Mouse (Mus musculus): Measurements from ENCODE around the gene Rundc3b. TPM values are rescaled to one million over a fixed set of nuclear protein-coding genes. Genes with fewer than 3 reads are reported as not detected.

The Rundc3b gene
- polyA plus RNA-seq, 1 experiment from 2014 or later = 3.5 TPM

DNA sequence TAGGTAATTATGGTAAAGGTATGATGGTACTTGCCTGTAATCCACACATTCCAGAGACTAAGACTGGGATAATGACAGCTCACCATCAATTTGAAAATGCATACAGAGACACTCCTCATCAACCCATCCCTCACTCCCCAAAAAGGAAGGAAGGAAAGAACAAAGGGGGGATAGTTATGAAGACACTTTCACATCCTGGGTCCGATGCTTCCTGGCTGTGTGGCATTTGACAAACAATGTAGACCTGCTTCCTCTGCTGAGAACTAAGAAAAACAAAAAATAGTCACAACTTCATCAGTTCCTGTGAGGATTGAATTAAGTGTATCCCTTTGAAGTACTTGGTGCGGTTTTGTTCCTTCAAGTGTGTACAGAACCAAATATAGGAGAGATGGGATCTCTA is 29.3 kb upstream of the Rundc3b start:
- Histone ChIP-seq H3K9ac (ENCODE audit: low read depth, low read length) (no peak overlapping the region), H3K36me3 (ENCODE audit: control insufficient read depth, insufficient read depth) (no peaks in the 10 kb centered on the region), H3K9me3 (ENCODE audit: control insufficient read depth) (no peaks in the 10 kb centered on the region), H3K27ac (ENCODE audit: low read depth, low read length) (no peak overlapping the region), H3K4me3 (ENCODE audit: low read depth, low read length) (no peak overlapping the region), H3K4me2 (replicated peaks; ENCODE audit: low read depth) (no peak overlapping the region), H3K4me1 (replicated peaks; ENCODE audit: control insufficient read depth, insufficient read depth, low read length) (no peaks in the 10 kb centered on the region), H3K27me3 (replicated peaks; ENCODE audit: control insufficient read depth, insufficient read depth, low read length) (no peaks in the 10 kb centered on the region)
- ATAC-seq = no peak
- WGBS = 77% methylated on average over 2 of the region's 2 CpGs
- no peak for TF ChIP-seq CTCF (IDR thresholded peaks at IDR 0.05; ENCODE audit: low read depth)

DNA sequence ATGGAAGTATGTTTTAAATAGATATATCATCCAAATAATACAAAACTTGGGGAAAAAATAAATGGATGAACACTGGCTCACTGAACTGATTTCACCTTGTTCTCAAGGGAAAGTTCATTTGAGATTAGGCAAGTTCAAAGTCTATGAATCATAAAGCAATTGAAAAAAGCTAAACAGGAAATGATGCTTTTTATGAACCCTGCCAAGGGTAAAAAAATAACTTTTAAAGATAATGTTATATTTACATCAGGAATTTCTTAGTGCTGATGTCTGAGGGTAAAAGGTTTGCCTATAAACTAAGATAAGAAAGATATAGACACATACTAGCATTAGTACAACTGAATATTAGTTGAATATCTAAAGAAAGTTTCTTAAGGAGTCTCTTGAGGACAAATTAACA is 26.0 kb upstream of the Rundc3b start:
- no peaks in the 10 kb centered on the region for H3K4me1 ChIP-seq (replicated peaks; ENCODE audit: control insufficient read depth, insufficient read depth, low read length)
- H3K9ac ChIP-seq (ENCODE audit: low read depth, low read length) = no peak overlapping the region
- H3K27me3 ChIP-seq (replicated peaks; ENCODE audit: control insufficient read depth, insufficient read depth, low read length) = no peaks in the 10 kb centered on the region
- TF ChIP-seq CTCF (IDR thresholded peaks at IDR 0.05; ENCODE audit: low read depth) = no peak
- no peak overlapping the region for H3K4me2 ChIP-seq (replicated peaks; ENCODE audit: low read depth)
- no peak overlapping the region for H3K27ac ChIP-seq (ENCODE audit: low read depth, low read length)
- ATAC-seq = peak; percentile 94
- no peaks in the 10 kb centered on the region for H3K36me3 ChIP-seq (ENCODE audit: control insufficient read depth, insufficient read depth)
- H3K9me3 ChIP-seq (ENCODE audit: control insufficient read depth) = no peaks in the 10 kb centered on the region
- H3K4me3 ChIP-seq (ENCODE audit: low read depth, low read length) = no peak overlapping the region

DNA sequence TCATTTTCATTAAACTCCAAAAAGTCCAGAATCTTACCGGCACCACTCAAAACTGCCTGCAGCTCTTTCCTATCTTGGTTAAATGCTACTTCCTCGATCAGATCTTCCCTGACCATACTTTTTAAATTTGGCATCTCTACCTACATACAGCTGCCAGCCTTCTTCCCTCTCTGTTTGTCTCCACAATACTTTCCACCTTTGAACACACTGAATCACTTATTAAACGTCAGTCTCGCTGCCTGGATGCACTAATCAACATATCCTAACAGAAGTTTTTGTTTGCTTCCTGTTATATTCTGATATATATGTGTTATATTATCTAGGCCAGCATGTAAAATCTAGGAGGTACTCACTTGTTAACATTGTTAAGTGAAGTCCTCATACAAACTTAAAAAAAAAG is 25.5 kb upstream of the Rundc3b start:
- Histone ChIP-seq H3K9ac (ENCODE audit: low read depth, low read length) (no peak overlapping the region), H3K4me2 (replicated peaks; ENCODE audit: low read depth) (no peak overlapping the region), H3K4me3 (ENCODE audit: low read depth, low read length) (no peak overlapping the region), H3K36me3 (ENCODE audit: control insufficient read depth, insufficient read depth) (no peaks in the 10 kb centered on the region), H3K27me3 (replicated peaks; ENCODE audit: control insufficient read depth, insufficient read depth, low read length) (no peaks in the 10 kb centered on the region), H3K4me1 (replicated peaks; ENCODE audit: control insufficient read depth, insufficient read depth, low read length) (no peaks in the 10 kb centered on the region), H3K27ac (ENCODE audit: low read depth, low read length) (no peak overlapping the region), H3K9me3 (ENCODE audit: control insufficient read depth) (no peaks in the 10 kb centered on the region)
- 60% methylated on average over 4 of the region's 4 CpGs for WGBS
- ATAC-seq = peak; percentile 61
- TF ChIP-seq CTCF (IDR thresholded peaks at IDR 0.05; ENCODE audit: low read depth) = no peak

DNA sequence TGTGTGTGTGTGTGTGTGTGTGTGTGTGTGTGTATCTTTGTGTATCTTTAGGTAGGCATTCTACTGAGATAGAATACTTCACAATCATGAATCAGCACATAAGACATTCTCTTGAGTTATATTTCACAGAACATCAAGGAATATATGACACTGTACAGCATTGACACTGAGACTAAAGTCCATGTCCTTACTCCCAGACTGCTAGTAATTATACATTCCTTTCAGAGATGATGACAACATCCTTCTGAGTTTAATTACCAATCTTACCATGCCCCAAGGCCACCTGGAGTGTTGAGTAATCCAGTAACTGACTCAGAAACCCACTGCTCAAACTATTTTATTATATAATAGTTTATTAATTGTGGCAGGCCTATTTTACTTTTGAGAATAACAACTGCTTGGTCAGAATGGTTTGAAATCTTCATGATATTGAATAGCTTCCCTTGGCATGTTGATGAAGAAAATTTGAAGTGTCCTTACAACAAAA is 11.8 kb upstream of the Rundc3b start:
- Histone ChIP-seq H3K27ac (ENCODE audit: low read depth, low read length) (no peak overlapping the region), H3K4me3 (ENCODE audit: low read depth, low read length) (no peak overlapping the region), H3K36me3 (ENCODE audit: control insufficient read depth, insufficient read depth) (no peaks in the 10 kb centered on the region), H3K9me3 (ENCODE audit: control insufficient read depth) (no peaks in the 10 kb centered on the region), H3K27me3 (replicated peaks; ENCODE audit: control insufficient read depth, insufficient read depth, low read length) (no peaks in the 10 kb centered on the region), H3K4me2 (replicated peaks; ENCODE audit: low read depth) (no peak overlapping the region), H3K9ac (ENCODE audit: low read depth, low read length) (no peak overlapping the region), H3K4me1 (replicated peaks; ENCODE audit: control insufficient read depth, insufficient read depth, low read length) (0 out of 2 replicates have a peak, but pooled peaks cover 4% of the 10 kb centered on the region)
- ATAC-seq = peak; percentile 100
- no peak for TF ChIP-seq CTCF (IDR thresholded peaks at IDR 0.05; ENCODE audit: low read depth)

DNA sequence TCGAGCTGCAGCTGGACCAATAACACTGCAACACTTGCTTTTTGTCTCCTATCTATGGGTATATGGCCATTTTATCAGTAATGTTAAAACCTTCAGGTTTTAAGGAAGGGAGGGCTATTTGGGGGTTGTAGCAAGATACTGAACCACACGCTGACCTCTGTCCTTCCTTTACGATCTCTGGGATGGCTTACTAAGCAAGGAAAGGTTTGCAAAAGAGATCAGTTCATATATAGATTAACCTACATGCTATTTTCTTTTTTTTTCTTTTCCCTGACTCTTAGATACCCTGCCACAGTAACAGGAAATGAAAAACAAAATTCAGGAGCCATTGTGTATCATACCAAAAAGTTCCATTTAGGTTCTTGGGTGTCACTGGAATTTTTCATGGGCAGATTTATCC is 10.1 kb upstream of the Rundc3b start:
- 40% methylated on average over 3 of the region's 3 CpGs for WGBS
- Histone ChIP-seq H3K36me3 (ENCODE audit: control insufficient read depth, insufficient read depth) (no peaks in the 10 kb centered on the region), H3K9me3 (ENCODE audit: control insufficient read depth) (no peaks in the 10 kb centered on the region), H3K9ac (ENCODE audit: low read depth, low read length) (no peak overlapping the region), H3K4me2 (replicated peaks; ENCODE audit: low read depth) (no peak overlapping the region), H3K4me1 (replicated peaks; ENCODE audit: control insufficient read depth, insufficient read depth, low read length) (0 out of 2 replicates have a peak, but pooled peaks cover 4% of the 10 kb centered on the region), H3K27me3 (replicated peaks; ENCODE audit: control insufficient read depth, insufficient read depth, low read length) (no peaks in the 10 kb centered on the region), H3K27ac (ENCODE audit: low read depth, low read length) (no peak overlapping the region), H3K4me3 (ENCODE audit: low read depth, low read length) (no peak overlapping the region)
- no peak for ATAC-seq
- no peak for TF ChIP-seq CTCF (IDR thresholded peaks at IDR 0.05; ENCODE audit: low read depth)

DNA sequence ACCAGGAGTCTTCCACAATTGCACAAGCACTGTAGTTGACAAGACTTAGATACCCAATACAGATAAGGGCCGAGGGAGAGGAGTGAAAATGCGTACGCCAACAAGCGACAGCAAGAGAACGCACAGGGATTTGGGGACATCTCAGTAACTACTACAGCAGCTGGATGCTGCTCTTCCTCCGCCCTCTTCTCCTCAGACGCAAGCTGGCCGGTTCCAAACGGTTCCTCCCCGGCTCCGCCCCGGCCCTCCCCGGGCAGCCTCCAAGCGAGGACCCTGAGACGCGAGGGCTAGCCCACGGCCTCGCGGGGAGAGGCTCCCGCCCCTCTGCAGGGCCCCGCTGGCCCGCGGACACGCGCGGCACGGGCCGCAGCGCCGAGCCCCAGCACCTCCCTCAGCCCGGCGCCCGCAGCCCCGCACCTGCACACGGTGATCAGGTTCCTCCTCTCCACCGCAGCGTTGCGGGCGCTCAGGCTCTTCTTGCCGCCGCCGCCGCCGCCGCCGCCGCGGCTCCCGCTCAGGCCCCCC is 619 bp downstream of the Rundc3b start:
- peak overlapping the region; percentile 71 for H3K9ac ChIP-seq (ENCODE audit: low read depth, low read length)
- H3K27ac ChIP-seq (ENCODE audit: low read depth, low read length) = peak overlapping the region; percentile 66
- peak overlapping the region; percentile 100 for H3K4me2 ChIP-seq (replicated peaks; ENCODE audit: low read depth)
- H3K36me3 ChIP-seq (ENCODE audit: control insufficient read depth, insufficient read depth) = no peaks in the 10 kb centered on the region
- H3K27me3 ChIP-seq (replicated peaks; ENCODE audit: control insufficient read depth, insufficient read depth, low read length) = no peaks in the 10 kb centered on the region
- TF ChIP-seq CTCF (IDR thresholded peaks at IDR 0.05; ENCODE audit: low read depth) = no peak
- peak; percentile 61 for ATAC-seq
- H3K4me3 ChIP-seq (ENCODE audit: low read depth, low read length) = peak overlapping the region; percentile 87
- H3K9me3 ChIP-seq (ENCODE audit: control insufficient read depth) = no peaks in the 10 kb centered on the region
- under 1% methylated on average over 49 of the region's 49 CpGs for WGBS
- no peaks in the 10 kb centered on the region; the same call in 1 of the 2 replicates for H3K4me1 ChIP-seq (replicated peaks; ENCODE audit: control insufficient read depth, insufficient read depth, low read length)

DNA sequence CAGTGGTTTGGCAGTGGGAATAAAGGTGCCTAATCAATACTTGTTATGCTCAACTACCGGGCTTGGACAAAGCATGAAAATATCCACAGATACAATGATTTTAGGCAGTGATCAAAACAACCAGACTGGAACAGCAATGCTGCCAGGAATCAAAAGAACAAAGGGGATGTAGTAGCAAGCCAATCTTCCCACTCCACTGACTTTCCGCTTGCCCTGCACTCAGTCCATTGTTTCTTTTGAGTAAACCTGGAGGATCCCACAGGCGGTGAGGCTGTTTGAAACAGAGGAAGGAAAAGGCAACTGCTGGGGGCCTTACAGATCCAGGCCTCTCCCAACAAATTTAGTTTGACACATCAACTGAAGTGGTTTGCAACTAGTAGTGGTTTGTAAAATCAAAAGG is 51.6 kb downstream of the Rundc3b start:
- H3K9ac ChIP-seq (ENCODE audit: low read depth, low read length) = no peak overlapping the region
- no peak overlapping the region for H3K4me2 ChIP-seq (replicated peaks; ENCODE audit: low read depth)
- H3K4me1 ChIP-seq (replicated peaks; ENCODE audit: control insufficient read depth, insufficient read depth, low read length) = no peaks in the 10 kb centered on the region
- H3K9me3 ChIP-seq (ENCODE audit: control insufficient read depth) = no peaks in the 10 kb centered on the region
- no peaks in the 10 kb centered on the region for H3K27me3 ChIP-seq (replicated peaks; ENCODE audit: control insufficient read depth, insufficient read depth, low read length)
- ATAC-seq = no peak
- H3K27ac ChIP-seq (ENCODE audit: low read depth, low read length) = no peak overlapping the region
- no peak for TF ChIP-seq CTCF (IDR thresholded peaks at IDR 0.05; ENCODE audit: low read depth)
- no peak overlapping the region for H3K4me3 ChIP-seq (ENCODE audit: low read depth, low read length)
- H3K36me3 ChIP-seq (ENCODE audit: control insufficient read depth, insufficient read depth) = no peaks in the 10 kb centered on the region
- 82% methylated on average over 3 of the region's 3 CpGs for WGBS
